Mouse (Mus musculus) CD4-positive, CD25-positive, alpha-beta regulatory T cell, adult 4 months (primary cell): ENCODE measurements around the gene Alg1. TPM values are rescaled to one million over a fixed set of nuclear protein-coding genes. Genes with fewer than 3 reads are reported as not detected.

Source experiments
- ATAC-seq: one replicate; pipeline ENCODE4 v1.8.0; 2017
- polyA plus RNA-seq, 2 experiments: library from polyadenylated mRNA; unstranded; fragments of 100-300 nt; shearing (Covaris generic); gene quantifications; one replicate each; pipeline ENCODE4 v1.2.1; 2017

Gene Alg1
- polyA plus RNA-seq, 2 experiments from 2014 or later, result 22.1 to 31.7 TPM

DNA sequence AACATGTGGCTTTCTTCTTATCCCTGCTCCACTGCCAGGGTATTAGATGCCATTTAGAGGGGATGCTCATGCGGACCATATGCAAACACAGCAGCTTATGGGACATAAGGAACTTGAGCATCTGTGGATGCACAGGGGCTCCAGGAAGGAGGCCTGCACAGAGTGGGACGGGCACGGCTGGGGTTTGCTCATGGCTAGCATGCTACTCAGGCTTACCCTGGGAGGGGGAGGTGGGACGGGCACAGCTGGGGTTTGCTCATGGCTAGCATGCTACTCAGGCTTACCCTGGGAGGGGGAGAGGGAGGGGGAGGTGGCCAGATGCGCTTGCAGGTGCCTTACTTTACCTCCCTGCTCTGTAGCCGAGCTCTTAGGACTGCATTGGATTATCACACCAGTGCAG, 9.5 kb downstream of the Alg1 start:
- ATAC-seq, result no peak

DNA sequence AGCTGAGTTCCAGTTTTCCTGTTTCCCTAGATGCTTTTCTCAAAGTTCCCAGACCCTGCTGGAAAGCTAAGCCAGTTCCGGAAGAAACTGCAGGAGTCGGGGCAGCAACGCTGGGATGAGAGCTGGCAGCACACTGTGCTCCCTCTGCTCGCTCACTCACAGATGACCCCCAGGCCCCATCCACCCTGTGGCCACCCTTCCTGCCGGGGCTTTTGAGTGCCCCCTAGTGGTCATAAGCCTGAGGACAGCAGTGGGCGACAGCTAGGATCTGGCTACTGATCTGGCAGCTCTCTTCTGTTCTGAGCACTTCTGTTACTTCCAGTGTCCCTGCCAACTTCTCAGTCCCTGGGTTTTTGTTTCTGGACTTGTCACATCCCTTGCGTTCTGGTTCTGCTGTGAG, 11.0 kb downstream of the Alg1 start:
- peak; percentile 77 for ATAC-seq

DNA sequence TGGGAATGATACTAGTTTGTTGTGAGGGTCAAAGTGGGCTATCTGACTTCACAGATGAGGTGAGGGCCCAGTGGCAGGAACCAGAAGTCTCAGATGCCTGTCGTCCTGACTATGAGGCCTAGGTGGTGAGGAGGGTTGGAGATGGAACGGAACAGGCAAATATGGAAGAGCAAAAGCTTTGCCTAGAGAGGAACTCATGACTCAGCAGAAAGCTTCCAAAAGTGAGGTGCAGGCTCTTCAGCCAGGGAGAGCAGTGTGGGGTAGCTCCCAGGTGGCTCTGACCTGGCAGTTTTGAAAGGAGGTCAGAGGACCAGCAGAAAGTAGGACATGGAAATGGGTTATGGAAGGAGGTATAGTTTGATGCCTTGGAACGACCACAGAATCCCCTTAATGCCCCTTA, 17.5 kb downstream of the Alg1 start:
- ATAC-seq, result no peak

DNA sequence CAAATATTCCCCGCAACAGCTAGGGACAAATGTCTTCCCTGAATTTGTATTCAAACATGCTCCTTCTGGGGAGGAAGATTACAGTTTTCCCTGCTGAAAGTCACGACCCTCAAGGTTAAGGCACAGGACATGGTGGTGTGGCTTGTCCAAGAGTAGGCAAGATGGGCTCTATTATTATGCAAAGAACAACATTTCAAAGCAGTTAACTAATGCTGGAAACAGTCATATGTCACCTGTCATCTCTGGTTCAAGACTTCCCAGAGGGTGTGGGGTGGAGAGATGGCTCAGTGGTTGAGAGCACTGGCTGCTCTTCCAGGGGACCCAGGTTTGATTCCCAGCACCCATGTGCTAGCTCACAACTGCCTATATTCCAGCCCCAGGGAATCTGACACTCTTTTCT, 18.8 kb downstream of the Alg1 start:
- no peak for ATAC-seq

DNA sequence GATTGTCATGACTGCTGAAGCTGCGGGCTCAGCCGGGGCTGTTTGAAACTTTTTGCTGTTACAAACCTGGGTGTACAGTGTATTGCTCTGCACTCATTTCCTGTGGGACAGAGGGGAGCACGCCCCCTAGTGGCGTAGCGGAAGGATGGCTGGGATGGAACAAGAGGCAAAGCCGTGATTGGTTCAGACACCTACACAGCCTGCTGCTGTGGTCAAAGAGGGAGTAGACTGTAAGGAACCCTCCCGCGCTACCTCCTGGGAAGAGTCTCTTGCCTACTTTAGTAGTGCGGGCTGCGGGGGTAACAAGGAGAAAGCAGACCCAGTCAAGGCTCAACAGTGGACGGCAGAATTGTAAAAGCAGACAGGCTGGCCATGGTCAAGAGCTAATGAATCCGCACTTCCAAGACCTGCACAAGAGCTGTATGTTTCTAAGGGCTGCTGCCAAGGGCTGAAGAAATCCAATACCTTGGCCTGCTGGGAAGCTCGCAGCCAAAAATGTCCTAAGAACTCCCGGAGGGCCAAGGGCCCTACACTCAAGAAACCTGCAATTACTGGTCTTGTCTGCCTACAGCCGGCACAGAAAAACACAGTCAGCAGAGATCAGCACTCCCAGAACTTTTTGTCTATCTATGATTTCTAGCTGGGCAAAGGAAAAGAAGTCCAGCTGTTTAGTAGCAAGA, 21.1 kb downstream of the Alg1 start:
- peak; percentile 68 for ATAC-seq

DNA sequence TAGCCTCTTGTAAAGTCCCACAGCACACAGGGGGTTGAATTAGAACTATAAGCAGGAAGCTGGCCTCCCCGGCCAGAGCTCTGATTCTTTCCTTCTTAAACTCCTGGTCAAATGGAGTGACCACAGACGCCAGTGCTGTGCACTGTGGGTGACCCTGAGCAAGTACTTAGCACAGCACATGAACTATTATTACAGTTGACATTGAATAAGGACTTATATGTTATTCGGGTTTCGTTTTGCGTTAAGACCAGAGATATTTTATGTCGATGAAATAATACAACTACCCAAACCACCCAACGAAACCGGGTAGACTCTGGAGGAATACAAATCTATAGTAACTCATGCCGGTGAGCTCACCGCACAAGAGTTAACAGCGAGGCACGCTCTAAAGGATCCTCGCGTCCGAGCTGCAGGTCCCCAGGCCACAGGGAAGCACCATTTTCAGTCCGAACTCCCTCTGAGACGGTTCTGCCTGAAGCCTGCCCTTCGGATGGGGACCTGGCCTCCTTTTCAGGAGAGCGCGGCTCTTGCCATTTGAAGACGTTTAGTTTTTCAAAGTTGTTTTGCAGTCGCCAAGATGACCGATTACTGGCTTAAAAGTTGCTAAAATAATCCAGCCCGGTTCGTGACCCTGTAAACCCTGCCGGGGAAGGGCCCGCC, 21.8 kb downstream of the Alg1 start:
- ATAC-seq, result no peak

DNA sequence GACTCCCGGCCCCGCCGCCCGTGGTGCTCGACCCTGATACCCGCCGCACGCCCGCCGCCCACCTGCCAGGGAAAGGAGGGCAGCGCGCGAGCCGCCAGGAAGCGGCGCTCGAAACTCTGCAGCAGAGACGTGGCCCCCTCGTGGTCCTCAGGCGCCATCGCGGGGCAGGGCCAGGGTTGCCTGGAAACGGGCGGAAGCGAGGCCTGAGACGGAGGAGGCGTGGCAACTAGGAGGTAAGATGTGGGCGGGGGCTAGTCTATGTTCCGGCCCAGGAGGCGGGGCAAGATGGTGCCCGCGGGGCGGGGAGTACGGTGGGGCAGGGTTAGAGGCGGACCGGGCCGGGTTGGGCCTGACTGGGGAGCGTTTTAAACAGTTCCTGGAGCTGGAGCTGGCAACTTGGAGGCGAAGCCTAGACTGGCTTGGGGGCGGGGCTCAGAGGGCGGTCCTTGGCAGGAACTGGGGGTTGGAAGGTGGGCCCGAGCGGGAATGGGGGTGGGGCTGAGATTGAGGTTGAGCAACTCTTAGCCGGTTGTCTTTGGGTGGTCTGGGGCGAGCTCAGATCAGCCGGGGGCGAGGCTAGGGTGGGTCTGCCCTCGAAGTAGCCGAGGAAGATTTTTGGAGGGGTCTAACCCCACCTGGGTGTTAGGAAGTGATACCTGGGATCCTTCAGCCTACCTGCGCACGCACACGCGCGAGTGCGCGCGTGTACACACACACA, 22.5 kb downstream of the Alg1 start, which contains the start of gene Eef2kmt:
Gene Eef2kmt (minus strand): TSS at position 205 of the 718 bp plus-strand sequence.
- ATAC-seq, result peak; percentile 89

DNA sequence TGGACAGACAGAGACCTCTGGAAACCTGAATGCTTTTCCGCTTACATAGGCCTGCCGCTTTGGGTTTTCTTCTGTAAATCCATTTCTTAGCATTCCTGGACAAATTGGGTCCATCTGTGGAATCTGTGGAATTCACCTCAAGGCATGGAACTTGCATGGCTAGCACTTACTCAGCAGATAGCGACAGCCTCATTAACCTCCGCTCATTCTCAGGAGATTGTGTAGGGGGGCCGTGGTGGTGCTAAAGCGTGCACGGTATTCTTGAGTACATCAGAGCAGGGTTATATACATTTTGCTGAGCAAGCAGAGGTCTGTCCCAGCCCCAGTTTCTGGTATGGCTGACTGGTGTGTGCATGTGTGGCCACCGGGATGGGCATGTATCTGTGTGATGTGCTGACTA, 29.7 kb downstream of the Alg1 start:
- no peak for ATAC-seq

DNA sequence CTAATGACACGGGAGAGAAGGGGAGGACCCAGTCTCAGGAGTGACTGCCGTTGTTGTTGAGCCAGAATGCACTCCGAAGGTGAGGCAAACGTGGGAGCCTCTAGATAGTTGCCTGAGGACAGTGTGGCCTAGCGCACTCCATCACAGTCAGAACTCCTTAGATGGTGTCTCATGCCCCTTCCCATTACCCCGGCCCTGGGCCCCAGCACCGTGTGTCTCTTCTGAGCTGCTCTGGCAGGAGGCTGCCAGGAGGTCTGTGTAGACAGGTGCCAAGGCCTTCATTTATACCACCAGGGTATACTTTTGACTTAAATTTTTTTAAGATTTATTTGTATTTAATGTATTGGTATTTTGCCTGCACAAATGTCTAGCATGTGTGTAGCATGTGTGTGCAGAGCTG, 30.5 kb downstream of the Alg1 start:
- no peak for ATAC-seq

DNA sequence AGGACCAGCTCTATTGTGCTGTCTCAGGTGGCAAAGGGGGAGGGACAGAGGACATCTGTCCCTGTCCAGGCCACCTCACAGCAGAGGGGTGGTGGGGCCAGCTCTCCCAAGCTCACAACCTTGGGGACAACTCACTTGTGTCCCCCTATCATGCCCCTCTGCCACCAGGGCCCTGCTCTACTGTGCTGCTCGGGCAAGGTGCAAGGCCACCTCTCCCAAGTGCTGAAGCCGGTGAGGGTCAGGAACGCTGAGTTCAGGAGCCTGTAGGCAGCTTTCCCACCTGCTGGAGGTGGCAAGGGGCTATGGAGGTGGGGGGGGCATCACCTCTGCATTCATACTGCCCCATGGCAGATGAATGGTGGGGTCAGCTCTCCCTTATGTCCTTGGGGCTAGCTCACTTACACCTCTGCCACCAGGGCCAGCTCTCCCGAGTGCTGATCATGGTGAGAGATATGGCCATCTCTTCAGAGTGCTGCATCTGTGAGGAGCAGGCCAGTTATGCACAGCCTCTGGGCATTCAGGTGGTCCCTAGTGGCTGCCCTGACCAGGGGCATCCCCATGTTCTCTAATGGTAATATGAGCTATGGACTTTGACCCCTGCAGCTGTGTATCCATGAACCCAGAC, 38.1 kb downstream of the Alg1 start:
- no peak for ATAC-seq

DNA sequence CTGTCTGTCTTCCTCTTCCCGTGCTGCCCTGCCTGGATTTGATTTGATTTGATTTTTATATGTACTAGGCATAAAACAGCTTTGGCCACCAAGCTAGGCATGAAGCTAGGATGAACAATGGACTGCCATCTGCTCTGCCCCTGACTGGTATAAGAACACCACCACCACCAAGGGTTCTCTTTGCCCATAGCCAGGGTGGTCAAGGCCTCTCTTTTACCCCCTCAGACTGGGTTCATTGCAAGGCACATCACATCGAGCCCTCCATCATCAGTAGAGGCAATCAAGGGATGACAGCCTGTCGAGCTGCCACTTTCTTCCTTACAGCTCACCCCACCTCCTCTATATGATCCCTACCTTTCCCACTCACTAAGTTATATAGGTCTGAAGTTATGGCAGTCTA, 39.0 kb downstream of the Alg1 start:
- ATAC-seq, result no peak

DNA sequence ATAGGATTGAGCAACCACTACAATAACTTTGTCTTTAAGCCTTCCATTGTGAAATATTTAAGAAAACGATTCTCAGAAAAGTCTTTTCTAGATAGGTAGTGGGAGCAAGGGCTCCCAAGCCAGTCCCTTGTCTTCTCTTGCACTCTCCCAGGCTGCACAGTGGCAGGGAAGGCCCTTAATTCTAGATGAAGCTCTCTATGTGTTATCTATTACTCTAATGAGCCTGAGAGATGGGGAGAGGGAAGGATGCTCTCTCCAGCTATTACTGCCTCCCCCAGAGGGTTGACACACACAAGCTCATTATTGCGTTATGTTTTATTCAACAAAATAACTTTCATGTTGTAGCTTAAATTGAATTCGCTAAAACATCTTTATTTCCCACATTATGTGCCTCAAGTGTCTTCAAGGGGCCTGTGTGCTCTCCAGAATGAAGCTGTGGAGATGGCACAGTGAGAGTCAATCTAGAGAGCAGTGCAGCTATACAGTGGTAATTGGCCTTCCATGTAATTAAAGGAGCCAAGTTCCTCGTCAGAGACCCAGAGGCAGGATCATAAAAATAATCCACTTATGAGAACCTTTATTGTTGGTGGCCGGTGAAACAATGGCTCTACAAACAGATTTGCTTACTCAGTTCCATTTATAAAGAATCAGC, 46.3 kb downstream of the Alg1 start:
- ATAC-seq, result no peak

DNA sequence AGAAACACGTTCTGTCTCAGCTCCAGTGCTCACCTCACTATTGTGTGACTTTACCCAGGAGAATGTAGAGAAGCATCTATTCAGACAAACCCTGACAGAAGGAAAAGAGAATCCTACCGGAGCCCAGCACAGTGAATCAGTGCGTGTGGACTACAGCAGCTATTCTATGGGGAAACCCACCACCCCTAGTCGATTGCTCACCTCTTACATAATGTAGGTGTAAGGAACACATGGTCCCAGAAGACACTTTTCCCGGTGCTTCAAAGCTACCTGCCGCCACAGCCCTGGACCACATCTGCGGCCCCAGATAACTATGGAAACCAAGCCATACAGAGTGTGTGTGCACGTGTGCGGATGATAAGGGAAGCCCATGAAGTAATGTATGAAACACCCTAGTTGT, 49.3 kb downstream of the Alg1 start:
- no peak for ATAC-seq

DNA sequence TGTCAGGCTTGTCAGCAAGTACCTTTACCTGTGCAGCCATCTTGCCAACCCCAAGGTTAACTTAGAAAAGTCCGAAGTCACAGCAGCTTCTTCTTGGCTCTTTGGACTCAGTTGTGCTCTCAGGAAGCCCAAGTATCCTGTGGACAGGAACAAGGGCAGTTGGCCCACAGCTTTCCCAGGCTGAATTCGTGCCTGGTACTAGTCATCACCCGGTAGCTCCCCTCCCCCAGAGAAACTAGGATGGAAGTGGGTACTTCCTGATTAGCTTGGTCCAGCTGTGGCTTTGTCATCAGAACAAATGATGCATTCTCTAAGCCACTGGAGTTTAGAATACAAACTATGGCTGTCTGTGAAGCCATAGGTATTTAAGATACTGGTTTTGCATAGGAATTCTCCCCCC, 52.0 kb downstream of the Alg1 start:
- ATAC-seq, result no peak

Other genes with a start within 250 kb of the Alg1 start
- gene Sept12, start 235.8 kb upstream of the Alg1 start, polyA plus RNA-seq, result not detected
- gene Smim22, start 226.3 kb upstream of the Alg1 start, polyA plus RNA-seq, result not detected
- 10 to 100 TPM; 19.8 to 35.0 TPM for gene Rogdi, start 220.1 kb upstream of the Alg1 start, polyA plus RNA-seq
- gene Glyr1, start 183.8 kb upstream of the Alg1 start, polyA plus RNA-seq, result 100 to 1,000 TPM in 1 of 2 experiments, 10 to 100 TPM in 1; 79.0 to 130 TPM
- 10 to 100 TPM; 36.8 to 48.4 TPM for gene Ubn1, start 183.6 kb upstream of the Alg1 start, polyA plus RNA-seq
- under 1 TPM; 0.11 to 0.23 TPM for gene Ppl, start 101.2 kb upstream of the Alg1 start, polyA plus RNA-seq
- not detected for gene Sec14l5, start 86.5 kb upstream of the Alg1 start, polyA plus RNA-seq
- gene Nagpa, start 29.6 kb upstream of the Alg1 start, polyA plus RNA-seq, result 10 to 100 TPM; 15.5 to 21.6 TPM
- not detected for gene AU021092, start 11.3 kb upstream of the Alg1 start, polyA plus RNA-seq
- 10 to 100 TPM; 49.3 to 58.5 TPM for gene Eef2kmt, start 22.4 kb downstream of the Alg1 start, polyA plus RNA-seq